Mouse (Mus musculus) embryonic fibroblast, embryonic 13.5 days (primary cell): Measurements from ENCODE around the gene Aldh1b1.

ENCODE experiments used
- CTCF ChIP-seq: IDR thresholded peaks from 2 replicates; pipeline ENCODE4 v1.5.1; 2011; ENCODE audit warnings: mild to moderate bottlenecking, control low read depth, low read length, moderate library complexity, borderline replicate concordance; ENCODE audit not compliant: insufficient read depth
- POLR2A ChIP-seq: IDR thresholded peaks from 2 replicates; pipeline ENCODE4 v1.6.1; 2011; ENCODE audit warnings: low read depth, mild to moderate bottlenecking, control low read depth, low read length, moderate library complexity

DNA sequence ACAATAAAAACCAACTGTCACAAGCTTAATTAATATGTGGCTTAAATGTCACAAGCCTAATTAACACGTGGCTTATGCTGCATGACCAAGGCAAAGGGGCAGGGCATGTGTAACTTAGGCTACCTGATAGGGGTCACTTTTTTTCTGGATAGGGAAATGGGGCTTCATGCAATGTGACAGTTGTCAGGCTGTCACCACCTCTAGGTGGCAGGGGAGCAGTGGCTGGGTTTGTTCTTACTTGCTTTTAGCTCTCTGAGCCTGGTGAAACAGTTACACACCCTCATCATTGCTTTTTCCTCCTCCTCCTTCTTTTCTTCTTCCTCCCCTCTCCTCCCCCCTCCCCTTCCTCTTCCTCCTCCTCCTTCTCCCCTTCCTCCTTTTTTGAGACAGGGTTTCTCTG, 15.2 kb upstream of the Aldh1b1 start:
- TF ChIP-seq CTCF (no peak), POLR2A (no peak)
